Mouse (Mus musculus) stomach, embryonic 16.5 days (tissue): Measurements from ENCODE around the gene Nmur1. TPM values are rescaled to one million over a fixed set of nuclear protein-coding genes. Genes with fewer than 3 reads are reported as not detected.

Experiments used
- ATAC-seq: fragments of 200-750 bp; cut with Nextera tagmentation; 2 replicates; pipeline ENCODE4 v1.8.0; 2017; ENCODE audit warnings: moderate number of reproducible peaks, moderate TSS enrichment; ENCODE audit not compliant: insufficient read depth, low FRiP score
- H3K27ac ChIP-seq: fragments of 300-500 bp; sonication (generic); 2 replicates; pipeline ENCODE4 v1.5.1; 2014; ENCODE audit warnings: low read length
- H3K27me3 ChIP-seq: fragments of 300-500 bp; sonication (generic); 2 replicates; pipeline ENCODE4 v1.6.1; 2014; ENCODE audit warnings: low read length, control low read depth, mixed read lengths; ENCODE audit not compliant: control insufficient read depth, insufficient read depth
- H3K36me3 ChIP-seq: fragments of 300-500 bp; sonication (generic); 2 replicates; pipeline ENCODE4 v1.6.1; 2014; ENCODE audit warnings: low read length; ENCODE audit not compliant: control insufficient read depth, insufficient read depth
- H3K4me1 ChIP-seq: fragments of 300-500 bp; sonication (generic); 2 replicates; pipeline ENCODE4 v1.6.1; 2014; ENCODE audit warnings: low read length, control low read depth, mixed read lengths; ENCODE audit not compliant: control insufficient read depth, insufficient read depth
- H3K4me2 ChIP-seq: fragments of 300-500 bp; sonication (generic); 2 replicates; pipeline ENCODE4 v1.6.1; 2014; ENCODE audit warnings: low read depth, low read length, mixed read lengths
- H3K4me3 ChIP-seq: fragments of 300-500 bp; sonication (generic); replicated peaks from 2 replicates; pipeline ENCODE4 v1.5.1; 2014; ENCODE audit warnings: mild to moderate bottlenecking, low read length
- H3K9ac ChIP-seq: fragments of 300-500 bp; sonication (generic); 2 replicates; pipeline ENCODE4 v1.6.1; 2014; ENCODE audit warnings: low read length
- H3K9me3 ChIP-seq: fragments of 300-500 bp; sonication (generic); replicated peaks from 2 replicates; pipeline ENCODE4 v1.6.1; 2016; ENCODE audit warnings: low read length, control low read depth; ENCODE audit not compliant: control insufficient read depth
- WGBS: fragments of 180-500 bp; shearing (Covaris S2); extraction: QIAGEN DNeasy Blood & Tissue Kit; methylation state at CpG from one replicate; pipeline ENCODE4 v1.1.7; 2014; 5-methylcytosine and 5-hydroxymethylcytosine counted together
- polyA plus RNA-seq: library from polyadenylated mRNA; unstranded; fragments of >200 nt; fragmentation: Nextera tagmentation; extraction: Ambion mirVana; gene quantifications from 2 replicates; pipeline ENCODE4 v1.2.1, GENCODE M21; 2015

The Nmur1 gene
- polyA plus RNA-seq, 1 experiment from 2014 or later, result not detected

GRCm38 (mm10) chr1:86437219-86438013 is 11.4 kb upstream of the Nmur1 start:
- peak overlapping the region; percentile 49; the same call in 1 of the 2 replicates for H3K9ac ChIP-seq
- peaks cover 55% of the 10 kb centered on the region for H3K4me1 ChIP-seq
- no peak overlapping the region for H3K4me2 ChIP-seq

GRCm38 (mm10) chr1:86435302-86435821 is 9.3 kb upstream of the Nmur1 start:
- H3K27ac ChIP-seq, result peak overlapping the region; percentile 99
- no peaks in the 10 kb centered on the region for H3K27me3 ChIP-seq
- peak overlapping the region; percentile 80 for H3K4me2 ChIP-seq
- peaks cover 51% of the 10 kb centered on the region for H3K4me1 ChIP-seq
- H3K9me3 ChIP-seq, result no peaks in the 10 kb centered on the region
- no peaks in the 10 kb centered on the region for H3K36me3 ChIP-seq
- no peak overlapping the region for H3K4me3 ChIP-seq
- ATAC-seq, result peak; percentile 53
- peak overlapping the region; percentile 86 for H3K9ac ChIP-seq
- WGBS, result 19% methylated on average over 13 of the region's 13 CpGs

More at GRCm38 (mm10) chr1:86437219-86438013, 11.4 kb upstream of the Nmur1 start:
- Histone ChIP-seq H3K9me3 (no peaks in the 10 kb centered on the region), H3K27me3 (no peaks in the 10 kb centered on the region), H3K27ac (peak overlapping the region; percentile 59), H3K36me3 (no peaks in the 10 kb centered on the region), H3K4me3 (no peak overlapping the region)
- no peak for ATAC-seq
- 42% methylated on average over 9 of the region's 9 CpGs for WGBS

GRCm38 (mm10) chr1:86434439-86435201 is 8.6 kb upstream of the Nmur1 start:
- peak overlapping the region; percentile 99 for H3K27ac ChIP-seq
- H3K36me3 ChIP-seq, result no peaks in the 10 kb centered on the region
- peak overlapping the region; percentile 80 for H3K4me2 ChIP-seq
- 4% methylated on average over 42 of the region's 46 CpGs for WGBS
- no peaks in the 10 kb centered on the region for H3K9me3 ChIP-seq
- H3K4me3 ChIP-seq, result peak overlapping the region; percentile 50
- peak overlapping the region; percentile 86 for H3K9ac ChIP-seq
- ATAC-seq, result peak; percentile 94
- no peaks in the 10 kb centered on the region for H3K27me3 ChIP-seq
- H3K4me1 ChIP-seq, result peaks cover 44% of the 10 kb centered on the region

GRCm38 (mm10) chr1:86434001-86434400 is 8.0 kb upstream of the Nmur1 start:
- no peaks in the 10 kb centered on the region for H3K9me3 ChIP-seq
- peaks cover 40% of the 10 kb centered on the region for H3K4me1 ChIP-seq
- peak overlapping the region; percentile 80 for H3K4me2 ChIP-seq
- peak overlapping the region; percentile 99 for H3K27ac ChIP-seq
- H3K27me3 ChIP-seq, result no peaks in the 10 kb centered on the region
- under 1% methylated on average over 12 of the region's 12 CpGs for WGBS
- ATAC-seq, result peak; percentile 64
- peak overlapping the region; percentile 50 for H3K4me3 ChIP-seq
- H3K9ac ChIP-seq, result peak overlapping the region; percentile 76
- no peaks in the 10 kb centered on the region for H3K36me3 ChIP-seq

GRCm38 (mm10) chr1:86433359-86433758 is 7.3 kb upstream of the Nmur1 start:
- Histone ChIP-seq H3K4me3 (no peak overlapping the region), H3K27ac (peak overlapping the region; percentile 99), H3K9me3 (no peaks in the 10 kb centered on the region), H3K9ac (no peak overlapping the region), H3K27me3 (no peaks in the 10 kb centered on the region), H3K4me2 (no peak overlapping the region), H3K4me1 (peaks cover 40% of the 10 kb centered on the region), H3K36me3 (no peaks in the 10 kb centered on the region)
- ATAC-seq, result no peak
- WGBS, result 73% methylated on average over 7 of the region's 7 CpGs

- Histone ChIP-seq H3K4me3 (no peak overlapping the region), H3K27ac (0 out of 2 replicates have a peak overlapping the region, but pooled peaks have one; percentile 99)
- WGBS, result 52% methylated on average over 4 of the region's 4 CpGs
Measured at GRCm38 (mm10) chr1:86432778-86433177, 6.8 kb upstream of the Nmur1 start.

GRCm38 (mm10) chr1:86430056-86430455 is 4.0 kb upstream of the Nmur1 start:
- no peak for ATAC-seq
- H3K36me3 ChIP-seq, result no peaks in the 10 kb centered on the region
- H3K4me1 ChIP-seq, result peaks cover 14% of the 10 kb centered on the region
- H3K9ac ChIP-seq, result no peak overlapping the region
- H3K4me3 ChIP-seq, result no peak overlapping the region
- H3K9me3 ChIP-seq, result no peaks in the 10 kb centered on the region
- no peaks in the 10 kb centered on the region for H3K27me3 ChIP-seq
- no peak overlapping the region for H3K27ac ChIP-seq
- WGBS, result 47% methylated on average over 2 of the region's 2 CpGs
- H3K4me2 ChIP-seq, result no peak overlapping the region

More at GRCm38 (mm10) chr1:86432778-86433177, 6.8 kb upstream of the Nmur1 start:
- no peaks in the 10 kb centered on the region for H3K27me3 ChIP-seq
- H3K4me2 ChIP-seq, result no peak overlapping the region
- no peak overlapping the region for H3K9ac ChIP-seq
- peaks cover 35% of the 10 kb centered on the region for H3K4me1 ChIP-seq
- ATAC-seq, result no peak
- no peaks in the 10 kb centered on the region for H3K9me3 ChIP-seq
- no peaks in the 10 kb centered on the region for H3K36me3 ChIP-seq

GRCm38 (mm10) chr1:86424835-86425547 is 1.0 kb downstream of the Nmur1 start:
- Histone ChIP-seq H3K9me3 (no peaks in the 10 kb centered on the region), H3K9ac (0 out of 2 replicates have a peak overlapping the region, but pooled peaks have one; percentile 28), H3K4me3 (no peak overlapping the region), H3K27me3 (no peaks in the 10 kb centered on the region), H3K4me2 (no peak overlapping the region), H3K27ac (no peak overlapping the region), H3K4me1 (0 out of 2 replicates have a peak, but pooled peaks cover 8% of the 10 kb centered on the region), H3K36me3 (no peaks in the 10 kb centered on the region)
- ATAC-seq, result no peak
- 36% methylated on average over 11 of the region's 11 CpGs for WGBS
